Mouse (Mus musculus): ENCODE data around the gene Rem2. TPM values are rescaled to one million over a fixed set of nuclear protein-coding genes. Genes with fewer than 3 reads are reported as not detected.

Rem2 gene
- polyA plus RNA-seq, 1 experiment from 2014 or later = 0.59 TPM

DNA sequence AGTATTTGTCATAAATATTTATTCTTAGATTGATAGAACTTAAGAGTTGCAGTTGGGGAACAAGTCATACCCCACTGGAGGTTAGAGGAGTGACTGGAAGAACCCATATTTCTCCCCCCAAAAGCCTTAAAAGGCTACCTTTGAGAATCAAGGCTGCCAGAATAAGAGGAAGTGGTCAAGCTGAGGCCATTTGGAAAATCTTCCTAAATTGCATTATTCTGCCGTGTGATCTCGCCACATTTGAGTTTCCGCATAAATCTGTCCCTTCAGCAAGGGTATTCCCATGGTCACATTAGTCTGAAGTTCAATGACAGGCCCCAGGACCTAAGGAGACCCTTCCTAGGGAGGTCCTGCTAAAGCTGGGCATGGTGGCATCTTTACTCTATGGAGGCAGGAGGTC lies 33.4 kb upstream of the Rem2 start:
- ATAC-seq (replicated peaks; ENCODE audit: extremely low read depth, insufficient read depth, low FRiP score) = no peak
- Histone ChIP-seq H3K27ac (ENCODE audit: low read length) (0 out of 2 replicates have a peak overlapping the region, but pooled peaks have one; percentile 31), H3K9me3 (replicated peaks; ENCODE audit: control insufficient read depth, low read length) (no peaks in the 10 kb centered on the region), H3K4me2 (ENCODE audit: low read depth, low read length) (no peak overlapping the region), H3K4me3 (ENCODE audit: low read length) (no peak overlapping the region), H3K4me1 (ENCODE audit: control insufficient read depth, insufficient read depth, low read length) (0 out of 2 replicates have a peak, but pooled peaks cover 4% of the 10 kb centered on the region), H3K36me3 (ENCODE audit: control insufficient read depth, insufficient read depth) (peaks cover 23% of the 10 kb centered on the region), H3K9ac (ENCODE audit: low read length) (no peak overlapping the region), H3K27me3 (ENCODE audit: control insufficient read depth, insufficient read depth, low read length) (no peaks in the 10 kb centered on the region)
- 88% methylated on average over 3 of the region's 3 CpGs for WGBS

DNA sequence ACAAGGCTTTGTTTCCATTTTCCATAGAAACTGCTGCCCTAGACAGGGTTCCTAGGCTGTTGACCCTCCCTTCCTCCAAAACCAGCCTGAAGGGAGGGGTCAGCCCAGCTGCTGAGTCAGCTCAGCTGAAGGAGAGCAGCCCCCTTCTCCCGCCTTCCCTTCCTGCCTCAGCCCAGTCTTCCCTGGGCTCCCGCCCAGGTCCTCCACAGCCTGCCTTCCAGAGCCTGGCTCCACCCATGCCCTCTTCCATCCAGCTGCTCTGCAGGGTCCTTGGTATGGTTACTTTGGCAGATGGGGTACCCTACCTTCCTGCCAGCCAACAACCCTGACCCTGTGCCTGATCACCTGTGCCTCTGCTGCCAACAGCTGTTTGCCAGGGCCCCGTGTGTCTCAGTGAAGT lies 32.7 kb upstream of the Rem2 start:
- WGBS = 32% methylated on average over 3 of the region's 3 CpGs
- Histone ChIP-seq H3K27ac (ENCODE audit: low read length) (peak overlapping the region; percentile 79), H3K4me1 (ENCODE audit: control insufficient read depth, insufficient read depth, low read length) (0 out of 2 replicates have a peak, but pooled peaks cover 4% of the 10 kb centered on the region), H3K9ac (ENCODE audit: low read length) (no peak overlapping the region), H3K4me2 (ENCODE audit: low read depth, low read length) (no peak overlapping the region), H3K36me3 (ENCODE audit: control insufficient read depth, insufficient read depth) (peaks cover 22% of the 10 kb centered on the region), H3K27me3 (ENCODE audit: control insufficient read depth, insufficient read depth, low read length) (no peaks in the 10 kb centered on the region), H3K9me3 (replicated peaks; ENCODE audit: control insufficient read depth, low read length) (no peaks in the 10 kb centered on the region), H3K4me3 (ENCODE audit: low read length) (no peak overlapping the region)
- ATAC-seq (replicated peaks; ENCODE audit: extremely low read depth, insufficient read depth, low FRiP score) = peak; percentile 74

GRCm38 (mm10) chr14:54443712-54444618 lies 31.9 kb upstream of the Rem2 start:
- H3K27me3 ChIP-seq (ENCODE audit: control insufficient read depth, insufficient read depth, low read length) = no peaks in the 10 kb centered on the region
- no peaks in the 10 kb centered on the region for H3K9me3 ChIP-seq (replicated peaks; ENCODE audit: control insufficient read depth, low read length)
- H3K4me2 ChIP-seq (ENCODE audit: low read depth, low read length) = no peak overlapping the region
- H3K27ac ChIP-seq (ENCODE audit: low read length) = peak overlapping the region; percentile 79
- no peak for ATAC-seq (replicated peaks; ENCODE audit: extremely low read depth, insufficient read depth, low FRiP score)
- no peak overlapping the region for H3K4me3 ChIP-seq (ENCODE audit: low read length)
- H3K9ac ChIP-seq (ENCODE audit: low read length) = no peak overlapping the region
- peaks cover 17% of the 10 kb centered on the region; the same call in 1 of the 2 replicates for H3K36me3 ChIP-seq (ENCODE audit: control insufficient read depth, insufficient read depth)
- 47% methylated on average over 15 of the region's 15 CpGs for WGBS
- 0 out of 2 replicates have a peak, but pooled peaks cover 7% of the 10 kb centered on the region for H3K4me1 ChIP-seq (ENCODE audit: control insufficient read depth, insufficient read depth, low read length)

- Histone ChIP-seq H3K36me3 (ENCODE audit: control insufficient read depth, insufficient read depth) (0 out of 2 replicates have a peak, but pooled peaks cover 4% of the 10 kb centered on the region), H3K27me3 (ENCODE audit: control insufficient read depth, insufficient read depth, low read length) (no peaks in the 10 kb centered on the region), H3K4me3 (ENCODE audit: low read length) (no peak overlapping the region), H3K4me2 (ENCODE audit: low read depth, low read length) (no peak overlapping the region), H3K27ac (ENCODE audit: low read length) (peak overlapping the region; percentile 46), H3K9ac (ENCODE audit: low read length) (no peak overlapping the region), H3K4me1 (ENCODE audit: control insufficient read depth, insufficient read depth, low read length) (0 out of 2 replicates have a peak, but pooled peaks cover 7% of the 10 kb centered on the region), H3K9me3 (replicated peaks; ENCODE audit: control insufficient read depth, low read length) (no peaks in the 10 kb centered on the region)
- 27% methylated on average over 3 of the region's 3 CpGs for WGBS
- no peak; the same call in 1 of the 2 replicates for ATAC-seq (replicated peaks; ENCODE audit: extremely low read depth, insufficient read depth, low FRiP score)
Observed at GRCm38 (mm10) chr14:54445476-54445875, 30.4 kb upstream of the Rem2 start.

GRCm38 (mm10) chr14:54453566-54453965 lies 22.3 kb upstream of the Rem2 start:
- Histone ChIP-seq H3K9me3 (replicated peaks; ENCODE audit: control insufficient read depth, low read length) (no peaks in the 10 kb centered on the region), H3K4me3 (ENCODE audit: low read length) (no peak overlapping the region), H3K4me2 (ENCODE audit: low read depth, low read length) (no peak overlapping the region), H3K4me1 (ENCODE audit: control insufficient read depth, insufficient read depth, low read length) (0 out of 2 replicates have a peak, but pooled peaks cover 2% of the 10 kb centered on the region), H3K9ac (ENCODE audit: low read length) (no peak overlapping the region), H3K27ac (ENCODE audit: low read length) (no peak overlapping the region), H3K36me3 (ENCODE audit: control insufficient read depth, insufficient read depth) (no peaks in the 10 kb centered on the region), H3K27me3 (ENCODE audit: control insufficient read depth, insufficient read depth, low read length) (no peaks in the 10 kb centered on the region)
- WGBS = 76% methylated on average over 9 of the region's 9 CpGs
- ATAC-seq (replicated peaks; ENCODE audit: extremely low read depth, insufficient read depth, low FRiP score) = no peak

DNA sequence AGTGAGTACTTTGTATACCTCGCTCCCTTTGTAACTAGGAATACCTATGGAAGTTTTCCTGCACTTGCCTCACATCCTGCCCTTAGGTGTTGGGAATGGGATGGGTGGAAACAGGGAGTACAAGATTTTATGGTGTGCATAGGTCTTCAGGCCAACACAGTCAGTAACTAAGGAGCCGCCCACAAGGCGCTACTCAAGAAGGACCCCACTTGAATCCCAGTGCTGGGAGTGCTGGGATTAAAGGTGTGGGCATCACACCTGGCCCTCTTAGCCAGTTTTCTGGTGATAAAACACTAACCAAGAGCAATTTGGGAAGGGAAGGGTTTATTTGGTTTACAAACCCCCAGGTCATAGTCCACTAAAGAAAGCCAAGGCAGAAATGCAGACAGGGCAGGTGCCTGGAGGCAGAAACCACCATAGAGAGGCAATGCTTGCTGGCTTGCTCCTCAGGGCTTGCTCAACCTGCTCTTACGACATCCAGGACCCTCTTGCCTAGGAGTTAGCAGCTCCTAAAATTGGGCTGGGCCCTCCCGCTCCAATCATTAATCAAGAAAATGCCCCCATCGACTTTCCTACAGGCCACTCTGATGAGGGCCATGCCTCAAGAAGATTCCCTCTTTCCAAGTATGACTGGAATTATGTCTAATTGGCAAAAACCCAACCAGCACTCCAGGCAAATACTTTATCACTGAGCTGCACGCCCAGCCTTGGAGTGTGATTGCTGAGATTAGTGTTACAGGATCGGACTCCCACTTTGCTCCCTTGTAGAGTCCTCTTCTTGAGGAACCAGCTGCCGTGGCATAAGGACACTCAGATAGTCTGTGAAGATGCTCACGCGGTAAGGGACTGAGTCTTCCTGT lies 21.0 kb upstream of the Rem2 start:
- 57% methylated on average over 11 of the region's 11 CpGs for WGBS
- Histone ChIP-seq H3K9ac (ENCODE audit: low read length) (no peak overlapping the region), H3K9me3 (replicated peaks; ENCODE audit: control insufficient read depth, low read length) (no peaks in the 10 kb centered on the region), H3K27me3 (ENCODE audit: control insufficient read depth, insufficient read depth, low read length) (no peaks in the 10 kb centered on the region), H3K27ac (ENCODE audit: low read length) (no peak overlapping the region), H3K4me2 (ENCODE audit: low read depth, low read length) (no peak overlapping the region), H3K4me3 (ENCODE audit: low read length) (no peak overlapping the region), H3K36me3 (ENCODE audit: control insufficient read depth, insufficient read depth) (no peaks in the 10 kb centered on the region), H3K4me1 (ENCODE audit: control insufficient read depth, insufficient read depth, low read length) (no peaks in the 10 kb centered on the region)
- no peak for ATAC-seq (replicated peaks; ENCODE audit: extremely low read depth, insufficient read depth, low FRiP score)

DNA sequence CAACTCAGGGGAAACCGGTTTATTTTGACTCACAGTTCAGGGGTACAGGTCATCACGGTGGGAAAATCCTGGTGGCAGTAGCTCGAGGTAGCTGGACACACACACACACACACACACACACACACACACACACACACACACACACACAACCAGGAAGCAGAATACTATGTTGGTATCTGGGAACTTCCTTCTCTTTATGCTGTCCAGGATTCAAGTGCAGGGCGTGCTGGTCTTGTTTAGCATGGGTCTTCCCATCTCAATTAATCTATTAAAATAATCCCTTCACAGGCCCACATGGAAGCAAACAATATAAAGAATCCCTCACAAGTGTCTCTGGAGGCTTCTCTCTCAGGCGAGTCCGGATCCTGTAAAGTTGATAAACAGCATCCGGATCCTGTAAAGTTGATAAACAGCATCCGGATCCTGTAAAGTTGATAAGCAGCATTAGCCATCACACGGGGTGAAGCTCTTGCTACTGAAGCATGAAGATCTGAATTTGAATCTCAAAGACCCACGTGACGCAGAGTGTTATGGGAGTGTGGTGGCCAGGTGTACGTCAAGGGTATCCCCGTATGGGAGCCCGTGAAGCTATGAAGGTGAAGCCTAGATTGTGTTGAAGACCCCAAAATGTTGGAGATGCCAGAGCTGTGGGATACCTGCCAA lies 17.9 kb upstream of the Rem2 start:
- Histone ChIP-seq H3K27ac (ENCODE audit: low read length) (no peak overlapping the region), H3K9me3 (replicated peaks; ENCODE audit: control insufficient read depth, low read length) (no peaks in the 10 kb centered on the region), H3K36me3 (ENCODE audit: control insufficient read depth, insufficient read depth) (no peaks in the 10 kb centered on the region), H3K9ac (ENCODE audit: low read length) (no peak overlapping the region), H3K4me1 (ENCODE audit: control insufficient read depth, insufficient read depth, low read length) (no peaks in the 10 kb centered on the region), H3K27me3 (ENCODE audit: control insufficient read depth, insufficient read depth, low read length) (no peaks in the 10 kb centered on the region), H3K4me3 (ENCODE audit: low read length) (no peak overlapping the region), H3K4me2 (ENCODE audit: low read depth, low read length) (no peak overlapping the region)
- ATAC-seq (replicated peaks; ENCODE audit: extremely low read depth, insufficient read depth, low FRiP score) = no peak
- 74% methylated on average over 14 of the region's 14 CpGs for WGBS

- H3K4me3 ChIP-seq (ENCODE audit: low read length) = no peak overlapping the region
- H3K9ac ChIP-seq (ENCODE audit: low read length) = no peak overlapping the region
- no peak overlapping the region for H3K4me2 ChIP-seq (ENCODE audit: low read depth, low read length)
- no peaks in the 10 kb centered on the region for H3K27me3 ChIP-seq (ENCODE audit: control insufficient read depth, insufficient read depth, low read length)
- no peak overlapping the region for H3K27ac ChIP-seq (ENCODE audit: low read length)
- WGBS = 74% methylated on average over 4 of the region's 4 CpGs
- H3K9me3 ChIP-seq (replicated peaks; ENCODE audit: control insufficient read depth, low read length) = no peaks in the 10 kb centered on the region
- peaks cover 8% of the 10 kb centered on the region for H3K4me1 ChIP-seq (ENCODE audit: control insufficient read depth, insufficient read depth, low read length)
- peaks cover 10% of the 10 kb centered on the region for H3K36me3 ChIP-seq (ENCODE audit: control insufficient read depth, insufficient read depth)
- ATAC-seq (replicated peaks; ENCODE audit: extremely low read depth, insufficient read depth, low FRiP score) = no peak
Observed at GRCm38 (mm10) chr14:54462146-54462545, 13.8 kb upstream of the Rem2 start.
